Mouse (Mus musculus): ENCODE measurements around the gene Mup14. TPM values are rescaled to one million over a fixed set of nuclear protein-coding genes. Genes with fewer than 3 reads are reported as not detected.
"Not testable (repeated sequence)": the region's sequence is repeated elsewhere in the genome, so short reads cannot be mapped to it uniquely, and the experiment has no call there.

Mup14 gene
- polyA plus RNA-seq (2014; fragmentation: Nextera tagmentation; extraction: Ambion mirVana): not detected in 2 replicates

GRCm38 (mm10) chr4:61303900-61304299, at the start of gene Mup14:
Mup14 (minus strand) TSS chr4:61304000.
- not testable (repeated sequence) for H3K4me2 ChIP-seq (ENCODE audit: low read length); H3K27me3 ChIP-seq (ENCODE audit: control insufficient read depth, insufficient read depth, low read length); H3K9me3 ChIP-seq (ENCODE audit: control insufficient read depth, low read length); H3K4me1 ChIP-seq (ENCODE audit: control insufficient read depth in 2 of 2, insufficient read depth in 2 of 2, low read length in 2 of 2); H3K27ac ChIP-seq (replicated peaks in 1 of 2; ENCODE audit: control insufficient read depth in 1 of 2, insufficient read depth in 1 of 2, low read depth in 2 of 2, low read length in 2 of 2); H3K4me3 ChIP-seq (ENCODE audit: control insufficient read depth in 1 of 2, insufficient read depth in 1 of 2, low read depth in 1 of 2, low read length in 2 of 2); H3K9ac ChIP-seq (ENCODE audit: low read length); ATAC-seq (ENCODE audit: insufficient number of reproducible peaks, insufficient read depth, low FRiP score, low read depth); H3K36me3 ChIP-seq (ENCODE audit: control insufficient read depth, insufficient read depth, low read length)
- WGBS: 80% methylated on average over 4 of the region's 6 CpGs

DNA sequence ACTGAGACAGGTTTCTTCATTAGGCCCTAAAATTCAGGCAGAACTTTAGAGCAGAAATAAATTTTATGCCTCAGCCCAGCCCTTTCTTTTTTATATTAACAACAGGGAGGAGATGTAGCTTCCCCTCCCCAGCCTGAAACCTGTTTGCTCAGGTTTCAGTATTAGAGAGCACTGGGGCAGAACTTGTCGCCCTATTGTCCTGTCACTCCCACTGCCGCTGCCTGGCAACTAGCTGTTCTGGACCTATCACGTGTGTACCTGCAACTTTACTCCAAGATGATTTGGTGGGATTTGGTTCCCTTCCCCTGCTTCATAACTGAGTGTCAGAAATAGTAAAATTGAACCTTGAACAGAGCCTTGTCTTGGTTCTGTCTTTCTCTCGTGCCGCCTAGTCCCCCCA, 34.3 kb upstream of the Mup14 start:
- H3K4me2 ChIP-seq (ENCODE audit: low read length); H3K9me3 ChIP-seq (ENCODE audit: control insufficient read depth, low read length); H3K36me3 ChIP-seq (ENCODE audit: control insufficient read depth, insufficient read depth, low read length); H3K27ac ChIP-seq (replicated peaks in 1 of 2; ENCODE audit: control insufficient read depth in 1 of 2, insufficient read depth in 1 of 2, low read depth in 2 of 2, low read length in 2 of 2); H3K9ac ChIP-seq (ENCODE audit: low read length); ATAC-seq (ENCODE audit: insufficient number of reproducible peaks, insufficient read depth, low FRiP score, low read depth); H3K27me3 ChIP-seq (ENCODE audit: control insufficient read depth, insufficient read depth, low read length); H3K4me1 ChIP-seq (ENCODE audit: control insufficient read depth in 2 of 2, insufficient read depth in 2 of 2, low read length in 2 of 2); H3K4me3 ChIP-seq (ENCODE audit: control insufficient read depth in 1 of 2, insufficient read depth in 1 of 2, low read depth in 1 of 2, low read length in 2 of 2): not testable (repeated sequence)
- WGBS: 68% methylated on average over 3 of the region's 5 CpGs

Other genes with a start within 250 kb of the Mup14 start
- gene Mup13, start 75.7 kb downstream of the Mup14 start, polyA plus RNA-seq (2014; fragmentation: Nextera tagmentation; extraction: Ambion mirVana): not detected in 2 replicates
- gene Mup15, start 135.7 kb upstream of the Mup14 start, polyA plus RNA-seq (2014; fragmentation: Nextera tagmentation; extraction: Ambion mirVana): not detected in 2 replicates
- gene Mup16, start 215.5 kb upstream of the Mup14 start, polyA plus RNA-seq (2014; fragmentation: Nextera tagmentation; extraction: Ambion mirVana): not detected in 2 replicates